Mouse (Mus musculus) liver, postnatal 0 days (tissue): ENCODE measurements around the gene Sema6b.

Source experiments
- CTCF ChIP-seq: sonication (generic); IDR thresholded peaks from 2 replicates; pipeline ENCODE4 v1.5.1; 2016; ENCODE audit warnings: antibody characterized with exemption, low read depth
- EP300 ChIP-seq: IDR thresholded peaks from 2 replicates; pipeline ENCODE4 v1.6.1; 2016; ENCODE audit warnings: antibody characterized with exemption, low read depth, mild to moderate bottlenecking

DNA sequence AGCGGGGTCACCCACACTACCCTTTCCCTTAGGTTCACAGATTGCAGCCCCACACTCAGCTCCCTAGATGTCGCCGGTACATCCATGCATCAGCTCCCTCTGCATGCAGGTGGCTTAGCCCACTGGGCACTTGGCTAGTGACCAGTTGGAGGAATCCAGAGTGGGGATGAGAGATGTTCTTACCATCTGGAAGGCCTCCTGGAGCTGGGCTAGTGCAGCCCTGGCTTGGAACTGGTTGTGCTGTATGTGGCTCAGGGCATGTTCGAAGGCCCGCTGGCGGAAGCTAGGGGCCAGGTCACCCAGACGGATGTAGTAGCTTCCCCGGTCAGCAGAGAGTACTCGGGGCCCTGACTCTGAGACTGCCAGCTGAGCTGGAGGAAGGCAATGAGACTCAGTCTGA is 37.2 kb downstream of the Sema6b start:
- TF ChIP-seq CTCF (no peak), EP300 (no peak)
